Mouse (Mus musculus) CH12.LX (cell line): ENCODE results near the gene Gabrg2.

Experiments
- CHD2 ChIP-seq: IDR thresholded peaks from 2 replicates; pipeline ENCODE4 v1.6.1; 2011; ENCODE audit warnings: low read length, improper control_type of control experiment
- CTCF ChIP-seq, 2 experiments: IDR thresholded peaks in 1 of 2; conservative IDR thresholded peaks in 1 of 2; 2 replicates each; pipeline ENCODE4 v1.5.1; 2011 to 2012; ENCODE audit warnings: low read depth in 2 of 2, low read length in 2 of 2, improper control_type of control experiment in 1 of 2, inconsistent platforms in 1 of 2, mild to moderate bottlenecking in 1 of 2, moderate library complexity in 1 of 2
- EP300 ChIP-seq: IDR thresholded peaks from 2 replicates; pipeline ENCODE4 v1.6.1; 2011; ENCODE audit warnings: low read length, improper control_type of control experiment
- ETS1 ChIP-seq: conservative IDR thresholded peaks from 2 replicates; pipeline ENCODE4 v1.6.1; 2012; ENCODE audit warnings: low read depth, mild to moderate bottlenecking, inconsistent platforms, low read length, improper control_type of control experiment, moderate library complexity
- NELFE ChIP-seq: IDR thresholded peaks from 2 replicates; pipeline ENCODE4 v1.6.1; 2011; ENCODE audit warnings: low read depth, low read length, improper control_type of control experiment
- POLR2A ChIP-seq: IDR thresholded peaks from 2 replicates; pipeline ENCODE4 v1.6.1; 2011; ENCODE audit warnings: low read depth, mild to moderate bottlenecking, improper control_type of control experiment, low read length
- SIN3A ChIP-seq: IDR thresholded peaks from 2 replicates; pipeline ENCODE4 v1.6.1; 2012; ENCODE audit warnings: low read length, improper control_type of control experiment, inconsistent platforms
- USF2 ChIP-seq: conservative IDR thresholded peaks from 2 replicates; pipeline ENCODE4 v1.6.1; 2011; ENCODE audit warnings: low read depth, low read length, improper control_type of control experiment

- TF ChIP-seq EP300 (no peak), NELFE (no peak), USF2 (no peak), CHD2 (no peak), CTCF (conservative IDR thresholded peaks at IDR 0.05 in 1 of 2, IDR thresholded peaks at IDR 0.05 in 1 of 2; ENCODE audit: low read depth in 2 of 2, low read length in 2 of 2) (no peak), SIN3A (no peak), ETS1 (no peak), POLR2A (no peak)
These were observed 86.6 kb downstream of the Gabrg2 start for GRCm38 (mm10) chr11:41914066-41914465.
